Mouse (Mus musculus): ENCODE results near the gene Vgf. TPM values are rescaled to one million over a fixed set of nuclear protein-coding genes. Genes with fewer than 3 reads are reported as not detected.
A peak's percentile ranks its signal among the peaks of the same experiment; 100 is the strongest.

Gene Vgf
- 12.3 and 14.0 TPM in 2 replicates for polyA plus RNA-seq (2015; fragmentation: Nextera tagmentation; extraction: Ambion mirVana)

DNA sequence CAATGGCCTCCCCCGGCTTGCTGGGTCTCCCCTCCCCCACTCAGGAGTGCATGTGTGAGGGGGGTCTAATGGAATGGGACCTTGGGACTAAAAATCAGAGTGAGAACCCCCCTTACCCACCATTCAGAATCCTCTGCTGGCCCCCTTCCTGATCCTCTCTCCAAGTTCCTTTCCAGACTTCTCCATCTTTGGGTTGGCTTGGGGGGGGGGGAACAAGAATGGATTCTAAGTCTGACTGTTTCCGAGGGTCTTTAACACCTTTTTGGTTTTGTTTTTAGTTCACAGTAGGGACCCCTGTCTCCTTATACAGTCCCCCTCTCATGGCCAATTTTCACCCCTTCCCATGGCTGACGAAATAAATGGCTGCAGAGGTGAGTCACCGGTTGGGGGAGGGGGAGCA, at the start of gene Vgf:
TSS of gene Vgf (plus strand) at position 301 of the 400 bp plus-strand sequence.
- no peaks in the 10 kb centered on the region for H3K36me3 ChIP-seq
- peak within 1 kb of the TSS; percentile 29 for H3K4me3 ChIP-seq (replicated peaks)
- H3K27ac ChIP-seq (replicated peaks), result no peak within 1 kb of the TSS
- no peaks in the 10 kb centered on the region for H3K9me3 ChIP-seq (replicated peaks)
- no peak for ATAC-seq (ENCODE audit: low FRiP score)
- H3K4me2 ChIP-seq, result peak within 1 kb of the TSS; percentile 55
- H3K4me1 ChIP-seq, result peaks cover 33% of the 10 kb centered on the region
- peaks cover 76% of the 10 kb centered on the region for H3K27me3 ChIP-seq (replicated peaks)
- 34% methylated on average over 4 of the region's 4 CpGs for WGBS
- H3K9ac ChIP-seq (replicated peaks), result no peak within 1 kb of the TSS

DNA sequence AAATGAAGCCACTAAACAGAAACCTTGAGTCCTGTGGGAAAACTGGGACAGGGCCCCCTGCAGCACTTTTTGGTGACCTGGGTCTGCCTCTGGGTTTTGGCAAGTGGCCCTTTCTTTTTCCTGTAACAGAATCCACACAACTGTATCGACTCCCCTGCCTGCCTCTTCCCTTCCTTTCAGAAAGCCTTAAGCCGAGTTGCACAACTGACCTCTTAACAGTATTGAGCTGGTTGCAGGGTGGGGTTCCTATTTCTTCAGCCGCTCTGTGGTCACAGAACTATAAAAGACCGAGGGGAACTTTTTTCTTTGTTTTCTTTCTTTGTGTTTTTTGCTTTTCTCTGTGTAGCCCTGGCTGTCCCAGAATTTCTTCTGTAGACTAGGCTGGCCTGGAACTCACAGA, 48.4 kb upstream of the Vgf start:
- Histone ChIP-seq H3K4me1 (0 out of 2 replicates have a peak, but pooled peaks cover 2% of the 10 kb centered on the region), H3K9me3 (replicated peaks) (no peaks in the 10 kb centered on the region), H3K4me2 (no peak overlapping the region), H3K27ac (replicated peaks) (no peak overlapping the region), H3K36me3 (peaks cover 16% of the 10 kb centered on the region), H3K4me3 (replicated peaks) (no peak overlapping the region), H3K27me3 (replicated peaks) (no peaks in the 10 kb centered on the region), H3K9ac (replicated peaks) (no peak overlapping the region)
- WGBS, result 83% methylated on average over 4 of the region's 4 CpGs
- no peak for ATAC-seq (ENCODE audit: low FRiP score)

DNA sequence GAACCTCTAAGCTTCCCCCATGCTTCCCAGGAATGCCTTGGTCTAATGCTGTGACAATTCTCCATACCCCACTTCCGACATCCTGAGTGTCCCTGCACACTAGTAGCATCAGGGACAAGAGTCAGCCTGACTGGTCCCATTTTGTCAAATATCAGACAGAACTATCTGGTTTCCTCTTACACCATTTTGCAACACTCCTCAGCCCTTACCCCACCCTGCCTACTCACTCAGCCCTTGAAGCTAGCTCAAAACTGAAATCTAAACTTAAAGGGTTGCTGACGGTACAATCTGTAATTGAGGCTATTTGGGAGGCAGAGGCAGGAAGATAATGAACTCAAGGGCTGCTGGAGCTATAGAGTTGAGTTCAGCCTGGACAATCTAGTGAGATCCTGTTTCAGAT, 46.4 kb upstream of the Vgf start:
- no peak overlapping the region for H3K4me2 ChIP-seq
- ATAC-seq (ENCODE audit: low FRiP score), result no peak
- H3K27ac ChIP-seq (replicated peaks), result no peak overlapping the region
- WGBS, result 78% methylated on average over 2 of the region's 2 CpGs
- H3K4me3 ChIP-seq (replicated peaks), result no peak overlapping the region
- H3K9ac ChIP-seq (replicated peaks), result no peak overlapping the region
- no peaks in the 10 kb centered on the region for H3K9me3 ChIP-seq (replicated peaks)
- H3K36me3 ChIP-seq, result peaks cover 21% of the 10 kb centered on the region
- H3K4me1 ChIP-seq, result peaks cover 4% of the 10 kb centered on the region; the same call in 1 of the 2 replicates
- no peaks in the 10 kb centered on the region for H3K27me3 ChIP-seq (replicated peaks)

DNA sequence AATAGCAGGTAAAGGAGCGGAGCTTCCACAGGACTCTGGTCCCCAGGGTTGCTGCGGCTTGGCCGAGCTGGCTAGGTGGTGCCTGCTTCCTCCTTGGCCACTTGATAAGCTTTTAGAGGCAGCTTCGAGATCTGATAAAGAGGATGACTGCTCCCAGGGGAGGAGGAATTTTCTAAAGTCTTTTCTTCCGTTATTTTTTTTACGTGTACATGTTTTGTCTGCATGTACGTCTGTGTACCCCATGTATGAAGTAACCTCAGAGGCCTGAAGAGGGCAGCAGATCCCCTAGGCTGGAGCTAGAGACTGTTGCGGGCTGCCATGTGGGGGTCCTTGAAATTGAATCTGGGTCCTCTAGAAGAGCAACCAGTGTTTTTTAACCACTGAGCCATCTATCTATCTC, 45.2 kb upstream of the Vgf start:
- Histone ChIP-seq H3K9ac (replicated peaks) (no peak overlapping the region), H3K4me2 (no peak overlapping the region), H3K36me3 (peaks cover 21% of the 10 kb centered on the region), H3K4me3 (replicated peaks) (no peak overlapping the region), H3K4me1 (peaks cover 14% of the 10 kb centered on the region), H3K27ac (replicated peaks) (no peak overlapping the region), H3K9me3 (replicated peaks) (no peaks in the 10 kb centered on the region), H3K27me3 (replicated peaks) (no peaks in the 10 kb centered on the region)
- WGBS, result 91% methylated on average over 8 of the region's 8 CpGs
- no peak for ATAC-seq (ENCODE audit: low FRiP score)

DNA sequence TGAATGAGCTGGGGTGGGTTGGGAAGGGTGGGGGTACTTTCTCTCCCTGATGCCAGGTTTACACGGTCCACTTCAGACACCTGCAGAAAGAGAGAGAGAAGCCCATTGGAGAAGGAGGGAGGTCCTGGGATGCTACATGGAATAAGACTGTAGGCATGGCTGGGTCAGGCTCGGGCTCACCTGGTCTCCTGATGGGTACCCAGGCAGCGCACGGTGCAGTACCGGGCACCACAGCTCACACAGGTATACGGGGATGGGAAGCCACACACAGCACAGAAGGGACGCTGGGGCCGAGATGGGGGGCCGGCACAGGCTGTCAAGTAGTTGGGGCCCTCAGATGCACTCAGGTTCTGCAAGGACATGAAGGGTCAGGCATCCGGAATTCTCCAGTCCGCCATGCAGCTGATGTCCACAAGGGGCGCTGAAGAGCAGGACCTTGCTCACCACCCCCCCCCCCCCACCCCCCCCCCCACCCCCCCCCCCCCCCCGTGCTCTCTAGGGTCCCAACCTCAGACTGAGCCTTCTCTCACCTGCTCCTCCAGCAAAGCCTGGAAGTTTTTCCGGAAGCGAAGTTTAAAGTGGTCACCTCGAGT, 43.8 kb upstream of the Vgf start:
- Histone ChIP-seq H3K4me1 (peaks cover 19% of the 10 kb centered on the region), H3K4me3 (replicated peaks) (no peak overlapping the region), H3K9me3 (replicated peaks) (no peaks in the 10 kb centered on the region), H3K9ac (replicated peaks) (no peak overlapping the region), H3K27ac (replicated peaks) (no peak overlapping the region), H3K27me3 (replicated peaks) (no peaks in the 10 kb centered on the region), H3K4me2 (no peak overlapping the region), H3K36me3 (peaks cover 21% of the 10 kb centered on the region)
- WGBS, result 50% methylated on average over 15 of the region's 16 CpGs
- no peak for ATAC-seq (ENCODE audit: low FRiP score)

DNA sequence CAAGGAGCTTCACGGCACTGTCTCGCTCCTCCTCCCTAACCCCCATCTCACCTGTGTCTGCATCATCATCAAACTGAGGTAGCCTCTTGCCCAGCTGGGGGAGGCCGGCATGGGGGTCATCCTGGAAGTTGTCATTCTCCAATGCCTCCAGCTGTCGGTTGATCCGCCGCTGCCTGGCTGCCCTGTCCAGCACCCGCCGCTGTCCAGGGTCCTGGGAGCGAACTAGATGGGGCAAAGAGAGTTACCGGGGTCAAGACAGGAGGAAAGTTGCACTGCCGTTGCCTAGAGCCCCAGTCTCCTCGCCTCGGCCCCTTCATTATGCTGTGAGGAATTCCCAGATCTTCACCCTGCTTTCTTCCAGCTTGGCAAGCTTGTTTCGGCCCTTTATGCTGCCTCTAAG, 41.4 kb upstream of the Vgf start:
- WGBS, result 65% methylated on average over 14 of the region's 14 CpGs
- no peaks in the 10 kb centered on the region for H3K9me3 ChIP-seq (replicated peaks)
- H3K4me1 ChIP-seq, result peaks cover 33% of the 10 kb centered on the region
- peaks cover 31% of the 10 kb centered on the region for H3K36me3 ChIP-seq
- no peak overlapping the region for H3K9ac ChIP-seq (replicated peaks)
- ATAC-seq (ENCODE audit: low FRiP score), result no peak
- H3K27ac ChIP-seq (replicated peaks), result no peak overlapping the region
- H3K27me3 ChIP-seq (replicated peaks), result no peaks in the 10 kb centered on the region
- H3K4me3 ChIP-seq (replicated peaks), result no peak overlapping the region
- no peak overlapping the region for H3K4me2 ChIP-seq

DNA sequence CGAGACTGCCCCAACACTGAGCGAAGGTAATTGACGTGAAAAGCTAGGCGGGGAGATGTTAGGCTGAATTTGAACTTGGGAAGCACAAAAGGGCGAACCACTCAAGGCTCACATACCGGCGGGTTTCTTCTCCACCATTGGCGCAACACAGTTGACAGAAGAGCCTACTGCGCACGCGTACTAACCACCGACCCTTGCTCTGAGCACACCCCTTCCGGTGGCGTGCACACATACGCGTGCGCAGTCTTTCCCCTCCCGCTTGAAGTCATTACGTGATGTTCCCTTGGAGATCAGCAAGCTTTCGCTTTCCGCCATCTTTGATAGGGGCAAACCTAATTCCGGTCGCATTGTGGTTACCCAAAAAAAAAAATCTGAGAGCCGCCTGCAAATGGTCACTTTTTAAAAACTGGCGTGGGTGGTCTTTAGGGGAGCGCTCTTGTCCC, 39.5 kb upstream of the Vgf start, which contains the start of gene Plod3:
TSS of gene Plod3 (plus strand) at position 325 of the 443 bp plus-strand sequence.
- Histone ChIP-seq H3K9ac (replicated peaks) (peak within 1 kb of the TSS; percentile 90), H3K4me1 (peaks cover 33% of the 10 kb centered on the region), H3K27me3 (replicated peaks) (no peaks in the 10 kb centered on the region), H3K4me3 (replicated peaks) (peak within 1 kb of the TSS; percentile 73), H3K4me2 (peak within 1 kb of the TSS; percentile 74), H3K27ac (replicated peaks) (peak within 1 kb of the TSS; percentile 95), H3K9me3 (replicated peaks) (no peaks in the 10 kb centered on the region), H3K36me3 (peaks cover 39% of the 10 kb centered on the region)
- peak; percentile 93 for ATAC-seq (ENCODE audit: low FRiP score)
- under 1% methylated on average over 26 of the region's 26 CpGs for WGBS

DNA sequence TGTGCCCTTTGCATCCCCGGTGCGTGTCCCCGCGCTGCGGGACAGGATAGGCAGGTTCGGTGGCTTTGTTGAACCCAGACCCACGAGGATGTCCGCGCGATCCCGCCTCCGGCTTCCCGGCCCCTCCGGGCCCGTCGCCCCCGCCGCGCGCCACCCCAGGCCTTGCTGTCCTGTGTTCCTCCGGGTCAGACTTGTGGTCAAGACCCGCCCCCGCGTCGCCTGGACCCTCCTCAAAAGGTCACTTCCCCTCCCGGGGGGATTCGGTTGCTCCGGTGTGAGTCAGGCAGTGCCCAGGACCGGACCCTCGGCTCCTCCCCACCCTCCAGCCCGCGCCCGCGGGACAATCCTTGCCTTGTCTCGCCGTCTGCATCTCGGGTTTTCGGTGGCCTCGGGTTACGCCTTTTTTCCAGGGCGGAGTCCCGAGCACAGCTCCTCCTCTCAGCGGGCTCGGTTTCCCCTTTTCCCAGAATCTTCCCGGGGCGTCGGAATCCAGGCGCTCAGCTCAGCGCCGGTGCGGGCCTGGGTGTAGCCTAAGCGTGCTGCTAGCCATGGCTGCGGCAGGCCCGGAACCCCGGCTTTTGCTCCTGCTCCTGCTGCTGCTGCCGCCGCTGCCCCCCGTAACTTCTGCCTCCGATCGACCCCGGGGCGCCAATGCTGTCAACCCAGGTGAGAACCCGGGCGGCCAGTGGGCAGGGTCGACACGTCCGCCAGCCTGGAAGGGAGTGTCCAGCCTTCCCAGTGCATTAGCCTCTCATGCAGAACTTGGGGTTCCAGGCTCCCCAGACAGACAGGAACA, 38.9 kb upstream of the Vgf start:
- under 1% methylated on average over 66 of the region's 67 CpGs for WGBS
- Histone ChIP-seq H3K4me3 (replicated peaks) (peak overlapping the region; percentile 73), H3K36me3 (peaks cover 40% of the 10 kb centered on the region), H3K27me3 (replicated peaks) (no peaks in the 10 kb centered on the region), H3K27ac (replicated peaks) (peak overlapping the region; percentile 95), H3K9me3 (replicated peaks) (no peaks in the 10 kb centered on the region), H3K4me1 (peaks cover 33% of the 10 kb centered on the region), H3K4me2 (peak overlapping the region; percentile 74), H3K9ac (replicated peaks) (peak overlapping the region; percentile 90)
- peak; percentile 64 for ATAC-seq (ENCODE audit: low FRiP score)

DNA sequence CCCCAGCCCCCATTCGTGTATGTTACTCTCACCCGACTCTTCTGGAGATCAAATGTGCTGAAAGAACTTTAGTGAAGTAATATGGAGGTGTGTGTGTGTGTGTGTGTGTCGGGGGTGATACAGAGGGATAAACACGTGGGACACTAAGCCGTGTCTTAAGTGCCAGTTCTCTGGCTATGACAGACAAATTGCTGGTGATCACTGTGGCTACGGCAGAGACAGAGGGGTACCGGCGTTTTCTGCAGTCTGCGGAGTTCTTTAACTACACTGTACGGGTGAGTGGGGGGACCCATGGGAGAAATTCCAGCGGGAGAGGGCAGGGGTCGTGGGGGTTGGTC, 38.3 kb upstream of the Vgf start, which contains the start of gene Znhit1:
TSS of gene Znhit1 (minus strand) at position 88 of the 338 bp plus-strand sequence.
- Histone ChIP-seq H3K27me3 (replicated peaks) (no peaks in the 10 kb centered on the region), H3K9ac (replicated peaks) (peak within 1 kb of the TSS; percentile 90), H3K36me3 (peaks cover 46% of the 10 kb centered on the region), H3K4me2 (peak within 1 kb of the TSS; percentile 74), H3K27ac (replicated peaks) (peak within 1 kb of the TSS; percentile 95), H3K4me1 (peaks cover 31% of the 10 kb centered on the region), H3K9me3 (replicated peaks) (no peaks in the 10 kb centered on the region), H3K4me3 (replicated peaks) (peak within 1 kb of the TSS; percentile 73)
- WGBS, result 4% methylated on average over 12 of the region's 12 CpGs
- no peak for ATAC-seq (ENCODE audit: low FRiP score)

DNA sequence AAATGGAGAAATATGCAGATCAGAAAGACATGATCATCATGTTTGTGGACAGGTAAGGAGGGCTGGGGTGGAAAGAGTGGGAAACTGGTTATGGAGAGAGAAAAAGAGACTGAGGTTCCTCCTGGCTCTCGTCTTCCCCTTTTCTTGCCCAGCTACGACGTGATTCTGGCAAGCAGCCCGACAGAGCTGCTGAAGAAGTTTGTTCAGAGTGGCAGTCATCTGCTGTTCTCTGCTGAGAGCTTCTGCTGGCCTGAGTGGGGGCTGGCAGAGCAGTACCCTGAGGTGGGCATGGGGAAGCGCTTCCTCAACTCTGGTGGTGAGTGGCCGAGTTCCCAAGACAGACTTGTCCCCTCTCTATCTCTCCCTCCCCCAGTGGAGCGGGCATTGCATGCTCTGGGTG, 37.8 kb upstream of the Vgf start:
- H3K27ac ChIP-seq (replicated peaks), result peak overlapping the region; percentile 95

DNA sequence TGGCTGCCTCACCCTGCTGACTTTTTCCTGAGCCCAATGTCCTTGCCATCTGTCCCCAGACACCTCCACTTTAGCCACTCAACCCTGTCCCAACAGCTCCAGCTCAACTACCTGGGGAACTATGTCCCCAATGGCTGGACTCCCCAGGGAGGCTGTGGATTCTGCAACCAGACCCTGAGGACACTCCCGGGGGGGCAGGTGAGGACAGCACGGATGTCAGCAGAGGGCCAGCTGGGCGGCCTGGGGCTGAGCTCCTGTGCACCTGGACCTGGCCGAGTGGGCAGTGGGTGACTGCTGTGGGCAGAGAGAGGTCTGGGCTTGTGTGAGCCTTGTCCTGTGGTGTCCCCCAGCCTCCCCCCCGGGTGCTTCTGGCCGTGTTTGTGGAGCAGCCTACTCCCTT, 36.4 kb upstream of the Vgf start:
- Histone ChIP-seq H3K36me3 (peaks cover 60% of the 10 kb centered on the region), H3K4me3 (replicated peaks) (no peak overlapping the region), H3K4me1 (peaks cover 29% of the 10 kb centered on the region), H3K27me3 (replicated peaks) (no peaks in the 10 kb centered on the region), H3K4me2 (no peak overlapping the region), H3K27ac (replicated peaks) (no peak overlapping the region), H3K9ac (replicated peaks) (no peak overlapping the region), H3K9me3 (replicated peaks) (no peaks in the 10 kb centered on the region)
- WGBS, result 94% methylated on average over 6 of the region's 6 CpGs
- no peak for ATAC-seq (ENCODE audit: low FRiP score)

More for the DNA sequence above, 37.8 kb upstream of the Vgf start:
- Histone ChIP-seq H3K9ac (replicated peaks) (peak overlapping the region; percentile 90), H3K4me2 (peak overlapping the region; percentile 74), H3K36me3 (peaks cover 51% of the 10 kb centered on the region), H3K4me1 (peaks cover 31% of the 10 kb centered on the region), H3K27me3 (replicated peaks) (no peaks in the 10 kb centered on the region), H3K9me3 (replicated peaks) (no peaks in the 10 kb centered on the region), H3K4me3 (replicated peaks) (peak overlapping the region; percentile 73)
- 64% methylated on average over 7 of the region's 7 CpGs for WGBS
- no peak for ATAC-seq (ENCODE audit: low FRiP score)

DNA sequence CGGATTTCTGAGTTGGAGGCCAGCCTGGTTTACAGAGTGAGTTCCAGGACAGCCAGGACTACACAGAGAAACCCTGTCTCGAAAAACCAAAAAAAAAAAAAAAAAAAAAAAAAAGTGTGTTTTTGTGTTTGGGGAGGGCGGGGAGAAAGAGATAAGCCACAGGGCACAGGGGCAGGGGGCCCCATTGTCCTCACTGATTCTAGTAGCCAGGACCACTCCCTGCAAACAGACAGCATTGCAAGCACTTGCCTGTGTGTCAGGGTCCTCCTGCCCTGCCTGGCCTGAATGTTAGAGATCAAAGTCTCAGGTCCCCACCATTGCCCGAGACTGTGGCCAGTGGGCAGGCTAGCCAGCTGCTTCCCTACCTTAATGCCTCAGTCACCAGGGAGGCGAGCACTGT, 26.7 kb upstream of the Vgf start:
- H3K9me3 ChIP-seq (replicated peaks), result no peaks in the 10 kb centered on the region
- H3K4me1 ChIP-seq, result no peaks in the 10 kb centered on the region
- peaks cover 20% of the 10 kb centered on the region for H3K36me3 ChIP-seq
- H3K27me3 ChIP-seq (replicated peaks), result no peaks in the 10 kb centered on the region
- no peak overlapping the region for H3K4me2 ChIP-seq
- H3K9ac ChIP-seq (replicated peaks), result no peak overlapping the region
- no peak for ATAC-seq (ENCODE audit: low FRiP score)
- no peak overlapping the region for H3K27ac ChIP-seq (replicated peaks)
- no peak overlapping the region for H3K4me3 ChIP-seq (replicated peaks)
- 67% methylated on average over 5 of the region's 5 CpGs for WGBS
